Mouse (Mus musculus) midbrain, embryonic 16.5 days (tissue): Measurements from ENCODE around the gene Thoc6. TPM values are rescaled to one million over a fixed set of nuclear protein-coding genes. Genes with fewer than 3 reads are reported as not detected.

Experiments
- ATAC-seq: fragments of 200-750 bp; cut with Nextera tagmentation; 2 replicates; pipeline ENCODE4 v1.8.0; 2017; ENCODE audit warnings: moderate TSS enrichment
- H3K27ac ChIP-seq: fragments of 300-500 bp; sonication (generic); 2 replicates; pipeline ENCODE4 v1.5.1; 2014; ENCODE audit warnings: mild to moderate bottlenecking, low read length, mixed read lengths
- H3K27me3 ChIP-seq: fragments of 300-500 bp; sonication (generic); 2 replicates; pipeline ENCODE4 v1.6.1; 2014; ENCODE audit warnings: low read depth, low read length, mixed read lengths; ENCODE audit not compliant: control insufficient read depth, insufficient read depth
- H3K36me3 ChIP-seq: fragments of 300-500 bp; sonication (generic); 2 replicates; pipeline ENCODE4 v1.6.1; 2014; ENCODE audit warnings: mild to moderate bottlenecking, low read length, moderate library complexity, mixed read lengths; ENCODE audit not compliant: control insufficient read depth, insufficient read depth
- H3K4me1 ChIP-seq: fragments of 300-500 bp; sonication (generic); 2 replicates; pipeline ENCODE4 v1.6.1; 2014; ENCODE audit warnings: mild to moderate bottlenecking, low read length, mixed read lengths; ENCODE audit not compliant: control insufficient read depth, insufficient read depth
- H3K4me2 ChIP-seq: fragments of 300-500 bp; sonication (generic); 2 replicates; pipeline ENCODE4 v1.6.1; 2014; ENCODE audit warnings: mild to moderate bottlenecking, low read length, mixed read lengths
- H3K4me3 ChIP-seq: fragments of 300-500 bp; sonication (generic); 2 replicates; pipeline ENCODE4 v1.5.1; 2014; ENCODE audit warnings: low read depth, mild to moderate bottlenecking, low read length, moderate library complexity, mixed read lengths
- H3K9ac ChIP-seq: fragments of 300-500 bp; sonication (generic); 2 replicates; pipeline ENCODE4 v1.6.1; 2014; ENCODE audit warnings: low read depth, low read length, mixed read lengths
- H3K9me3 ChIP-seq: fragments of 300-500 bp; sonication (generic); replicated peaks from 2 replicates; pipeline ENCODE4 v1.6.1; 2014; ENCODE audit warnings: mild to moderate bottlenecking, low read length, mixed read lengths; ENCODE audit not compliant: control insufficient read depth, poor library complexity, severe bottlenecking
- WGBS: fragments of 180-500 bp; shearing (Covaris S2); extraction: QIAGEN DNeasy Blood & Tissue Kit; methylation state at CpG from one replicate; pipeline ENCODE4 v1.1.7; 2014; 5-methylcytosine and 5-hydroxymethylcytosine counted together
- polyA plus RNA-seq: library from polyadenylated mRNA; unstranded; fragments of >200 nt; fragmentation: Nextera tagmentation; extraction: Ambion mirVana; gene quantifications from 2 replicates; pipeline ENCODE4 v1.2.1, GENCODE M21; 2015

Thoc6 gene
- polyA plus RNA-seq, 1 experiment from 2014 or later = 36.0 TPM

DNA sequence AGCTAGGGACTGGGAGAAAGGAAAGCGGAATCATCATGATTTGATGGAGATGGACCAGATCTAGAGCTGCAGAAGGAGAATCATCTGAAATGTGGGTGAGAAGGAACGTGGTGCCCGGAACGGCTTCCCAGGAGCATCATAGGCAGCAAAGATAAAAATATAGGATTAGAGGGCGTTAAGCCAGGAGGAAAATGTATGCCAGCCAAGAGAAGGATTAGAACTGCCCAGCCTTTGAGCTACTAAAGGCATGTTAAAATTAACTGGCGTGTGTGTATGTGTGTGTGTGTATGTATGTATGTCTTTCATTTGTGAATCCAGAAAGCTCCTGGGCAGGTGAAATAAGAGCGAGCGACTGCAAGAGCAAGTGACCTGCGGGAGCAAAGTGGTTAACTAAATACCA, 29.6 kb upstream of the Thoc6 start:
- Histone ChIP-seq H3K9ac (no peak overlapping the region), H3K9me3 (no peaks in the 10 kb centered on the region), H3K4me1 (peaks cover 8% of the 10 kb centered on the region), H3K4me3 (no peak overlapping the region), H3K27ac (no peak overlapping the region), H3K36me3 (no peaks in the 10 kb centered on the region), H3K4me2 (no peak overlapping the region), H3K27me3 (peaks cover 4% of the 10 kb centered on the region; the same call in 1 of the 2 replicates)
- ATAC-seq = no peak
- WGBS = 84% methylated on average over 9 of the region's 9 CpGs

- peak overlapping the region; percentile 81 for H3K9ac ChIP-seq
- peaks cover 8% of the 10 kb centered on the region for H3K4me1 ChIP-seq
- H3K4me3 ChIP-seq = peak overlapping the region; percentile 81
- H3K27me3 ChIP-seq = peaks cover 17% of the 10 kb centered on the region
- H3K36me3 ChIP-seq = no peaks in the 10 kb centered on the region
- WGBS = 0% methylated on average over 18 of the region's 28 CpGs
- peak; percentile 98 for ATAC-seq
- H3K4me2 ChIP-seq = peak overlapping the region; percentile 97
- H3K9me3 ChIP-seq = no peaks in the 10 kb centered on the region
- H3K27ac ChIP-seq = peak overlapping the region; percentile 67
These were observed 26.4 kb upstream of the Thoc6 start for GRCm38 (mm10) chr17:23700079-23700478.

- WGBS = under 1% methylated on average over 88 of the region's 101 CpGs
- peak overlapping the region; percentile 81 for H3K4me3 ChIP-seq
- peaks cover 17% of the 10 kb centered on the region for H3K27me3 ChIP-seq
- H3K27ac ChIP-seq = peak overlapping the region; percentile 67
- H3K4me2 ChIP-seq = peak overlapping the region; percentile 97
- peaks cover 8% of the 10 kb centered on the region for H3K4me1 ChIP-seq
- no peaks in the 10 kb centered on the region for H3K9me3 ChIP-seq
- peak overlapping the region; percentile 81 for H3K9ac ChIP-seq
- H3K36me3 ChIP-seq = no peaks in the 10 kb centered on the region
- ATAC-seq = peak; percentile 67
These were observed 25.7 kb upstream of the Thoc6 start for GRCm38 (mm10) chr17:23699131-23700077.

DNA sequence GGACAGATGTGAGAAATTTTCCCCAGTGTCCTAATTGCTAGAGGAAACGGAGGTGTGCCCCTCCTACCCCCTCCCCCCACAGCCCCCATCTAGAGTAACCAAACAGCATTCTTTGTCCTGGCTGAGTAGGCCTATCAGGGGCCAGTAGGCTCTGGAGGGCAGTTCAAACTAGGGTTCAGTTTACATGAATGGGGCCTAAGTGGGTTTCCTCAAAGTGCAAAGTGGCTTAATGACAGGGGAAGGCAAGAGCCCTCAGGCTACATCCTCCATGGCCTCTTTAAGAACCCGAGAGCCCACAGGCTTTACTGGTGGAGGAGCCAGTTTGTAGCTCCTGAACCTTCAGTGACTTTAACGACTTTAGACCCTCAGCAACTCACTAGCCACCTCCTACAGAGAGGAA, 22.1 kb upstream of the Thoc6 start:
- Histone ChIP-seq H3K9ac (no peak overlapping the region), H3K36me3 (no peaks in the 10 kb centered on the region), H3K4me2 (no peak overlapping the region), H3K4me1 (peaks cover 8% of the 10 kb centered on the region), H3K27ac (no peak overlapping the region), H3K27me3 (peaks cover 17% of the 10 kb centered on the region), H3K4me3 (no peak overlapping the region), H3K9me3 (no peaks in the 10 kb centered on the region)
- no peak for ATAC-seq
- 19% methylated on average over 3 of the region's 3 CpGs for WGBS

DNA sequence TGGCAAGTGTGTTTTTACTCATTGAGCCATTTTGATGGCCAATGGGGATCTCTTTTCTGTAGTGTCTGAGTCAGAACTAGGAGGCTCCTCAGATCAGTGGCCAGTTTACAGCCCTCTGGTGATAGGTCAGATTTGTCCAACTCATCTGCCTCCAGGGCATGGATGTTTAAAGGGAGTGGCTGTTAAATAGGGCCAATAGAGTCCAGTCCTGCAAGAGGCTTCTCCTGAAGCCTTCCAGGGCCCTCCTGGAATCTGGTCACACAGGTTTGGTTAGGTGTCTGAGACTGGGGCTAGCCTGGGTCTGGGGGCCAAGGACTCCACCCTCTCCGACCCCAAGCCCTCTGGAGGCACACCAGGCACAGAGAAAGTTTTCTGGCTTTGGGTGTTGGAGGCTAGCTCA, 20.8 kb upstream of the Thoc6 start:
- H3K27ac ChIP-seq = no peak overlapping the region
- no peaks in the 10 kb centered on the region for H3K9me3 ChIP-seq
- H3K4me2 ChIP-seq = no peak overlapping the region
- H3K4me1 ChIP-seq = peaks cover 5% of the 10 kb centered on the region; the same call in 1 of the 2 replicates
- H3K4me3 ChIP-seq = no peak overlapping the region
- H3K9ac ChIP-seq = no peak overlapping the region
- peaks cover 17% of the 10 kb centered on the region for H3K27me3 ChIP-seq
- ATAC-seq = no peak
- H3K36me3 ChIP-seq = no peaks in the 10 kb centered on the region
- 81% methylated on average over 1 of the region's 1 CpGs for WGBS

GRCm38 (mm10) chr17:23683856-23684672, 10.4 kb upstream of the Thoc6 start, which contains the start of gene Cldn9:
Gene Cldn9 (minus strand): TSS chr17:23684026.
- no peaks in the 10 kb centered on the region for H3K4me1 ChIP-seq
- no peak within 1 kb of the TSS for H3K4me2 ChIP-seq
- no peak for ATAC-seq
- 19% methylated on average over 15 of the region's 15 CpGs for WGBS
- H3K27me3 ChIP-seq = peaks cover 45% of the 10 kb centered on the region
- H3K9me3 ChIP-seq = no peaks in the 10 kb centered on the region
- no peak within 1 kb of the TSS for H3K9ac ChIP-seq
- no peak within 1 kb of the TSS for H3K27ac ChIP-seq
- no peaks in the 10 kb centered on the region for H3K36me3 ChIP-seq
- H3K4me3 ChIP-seq = no peak within 1 kb of the TSS

GRCm38 (mm10) chr17:23683226-23683625, 9.5 kb upstream of the Thoc6 start:
- Histone ChIP-seq H3K4me3 (no peak overlapping the region), H3K4me1 (no peaks in the 10 kb centered on the region), H3K27me3 (peaks cover 47% of the 10 kb centered on the region), H3K27ac (no peak overlapping the region), H3K36me3 (no peaks in the 10 kb centered on the region), H3K4me2 (no peak overlapping the region), H3K9me3 (no peaks in the 10 kb centered on the region), H3K9ac (no peak overlapping the region)
- 28% methylated on average over 15 of the region's 15 CpGs for WGBS
- no peak for ATAC-seq

GRCm38 (mm10) chr17:23682530-23682929, 8.8 kb upstream of the Thoc6 start:
- peaks cover 47% of the 10 kb centered on the region for H3K27me3 ChIP-seq
- no peak for ATAC-seq
- WGBS = 73% methylated on average over 3 of the region's 3 CpGs

More at GRCm38 (mm10) chr17:23682530-23682929, 8.8 kb upstream of the Thoc6 start:
- Histone ChIP-seq H3K9ac (no peak overlapping the region), H3K27ac (no peak overlapping the region), H3K4me3 (no peak overlapping the region), H3K36me3 (no peaks in the 10 kb centered on the region), H3K4me2 (no peak overlapping the region), H3K9me3 (no peaks in the 10 kb centered on the region), H3K4me1 (peaks cover 3% of the 10 kb centered on the region; the same call in 1 of the 2 replicates)
